Mouse (Mus musculus) megakaryocyte, embryonic 14.5 days (primary cell): ENCODE results near the gene Cx3cr1.

Experiments used
- FLI1 ChIP-seq: IDR thresholded peaks from 2 replicates; pipeline ENCODE4 v1.6.1; 2012; ENCODE audit warnings: low read length, inconsistent platforms, mixed read lengths
- GATA1 ChIP-seq: IDR thresholded peaks from 3 replicates; pipeline ENCODE4 v1.6.1; 2012; ENCODE audit warnings: mixed read lengths, low read length, inconsistent platforms, borderline replicate concordance

GRCm38 (mm10) chr9:119970763-119971656 is 98.7 kb downstream of the Cx3cr1 start:
- TF ChIP-seq GATA1 (no peak), FLI1 (no peak)
